Mouse (Mus musculus): ENCODE measurements at regions not wholly inside any gene's neighbourhood (a gene's known extent, or its start where the extent isn't known, plus 50 kb on each side); places are given as distances from the start of the nearest gene placed in this dataset.
A peak's percentile ranks its signal among the peaks of the same experiment; 100 is the strongest.

- H3K9ac ChIP-seq (ENCODE audit: low read depth, low read length): no peak overlapping the region
- no peak overlapping the region for H3K27ac ChIP-seq (ENCODE audit: low read depth, low read length)
- WGBS (ENCODE audit: insufficient replicate concordance): 67% methylated on average over 2 of the region's 2 CpGs
- H3K4me3 ChIP-seq (ENCODE audit: low read depth, low read length): no peak overlapping the region
- no peaks in the 10 kb centered on the region for H3K36me3 ChIP-seq (ENCODE audit: control insufficient read depth, insufficient read depth, low read length)
- no peak overlapping the region for H3K4me2 ChIP-seq
- H3K4me1 ChIP-seq (ENCODE audit: control insufficient read depth, insufficient read depth, low read length): no peaks in the 10 kb centered on the region; the same call in 1 of the 2 replicates
- H3K9me3 ChIP-seq (replicated peaks; ENCODE audit: control insufficient read depth, low read length): no peaks in the 10 kb centered on the region
- H3K27me3 ChIP-seq (ENCODE audit: control insufficient read depth, insufficient read depth, low read length): no peaks in the 10 kb centered on the region
- ATAC-seq (replicated peaks; ENCODE audit: insufficient number of reproducible peaks, low FRiP score, low TSS enrichment): no peak
Observed at GRCm38 (mm10) chr11:20902001-20902400, 71.1 kb upstream of the Lgalsl start.

- H3K4me3 ChIP-seq (ENCODE audit: low read depth, low read length): no peak overlapping the region
- H3K36me3 ChIP-seq (ENCODE audit: control insufficient read depth, insufficient read depth, low read length): no peaks in the 10 kb centered on the region
- 74% methylated on average over 8 of the region's 8 CpGs for WGBS (ENCODE audit: insufficient replicate concordance)
- no peak for ATAC-seq (replicated peaks; ENCODE audit: insufficient number of reproducible peaks, low FRiP score, low TSS enrichment)
- no peak overlapping the region for H3K4me2 ChIP-seq
- no peaks in the 10 kb centered on the region for H3K27me3 ChIP-seq (ENCODE audit: control insufficient read depth, insufficient read depth, low read length)
- H3K9me3 ChIP-seq (replicated peaks; ENCODE audit: control insufficient read depth, low read length): no peaks in the 10 kb centered on the region
- no peaks in the 10 kb centered on the region for H3K4me1 ChIP-seq (ENCODE audit: control insufficient read depth, insufficient read depth, low read length)
- no peak overlapping the region for H3K9ac ChIP-seq (ENCODE audit: low read depth, low read length)
- H3K27ac ChIP-seq (ENCODE audit: low read depth, low read length): no peak overlapping the region
Observed at GRCm38 (mm10) chr11:20902910-20903309, 72.1 kb upstream of the Lgalsl start.

GRCm38 (mm10) chr11:20907996-20908395 lies 77.1 kb upstream of the Lgalsl start:
- H3K27ac ChIP-seq (ENCODE audit: low read depth, low read length): no peak overlapping the region
- no peak overlapping the region for H3K9ac ChIP-seq (ENCODE audit: low read depth, low read length)
- no peak overlapping the region for H3K4me2 ChIP-seq
- no peaks in the 10 kb centered on the region for H3K27me3 ChIP-seq (ENCODE audit: control insufficient read depth, insufficient read depth, low read length)
- no peaks in the 10 kb centered on the region for H3K9me3 ChIP-seq (replicated peaks; ENCODE audit: control insufficient read depth, low read length)
- no peak overlapping the region for H3K4me3 ChIP-seq (ENCODE audit: low read depth, low read length)
- ATAC-seq (replicated peaks; ENCODE audit: insufficient number of reproducible peaks, low FRiP score, low TSS enrichment): no peak
- H3K4me1 ChIP-seq (ENCODE audit: control insufficient read depth, insufficient read depth, low read length): no peaks in the 10 kb centered on the region
- WGBS (ENCODE audit: insufficient replicate concordance): 62% methylated on average over 3 of the region's 3 CpGs
- no peaks in the 10 kb centered on the region for H3K36me3 ChIP-seq (ENCODE audit: control insufficient read depth, insufficient read depth, low read length)

- Histone ChIP-seq H3K9ac (ENCODE audit: low read depth, low read length) (no peak overlapping the region), H3K4me1 (ENCODE audit: control insufficient read depth, insufficient read depth, low read length) (no peaks in the 10 kb centered on the region), H3K27me3 (ENCODE audit: control insufficient read depth, insufficient read depth, low read length) (no peaks in the 10 kb centered on the region), H3K4me2 (no peak overlapping the region), H3K36me3 (ENCODE audit: control insufficient read depth, insufficient read depth, low read length) (no peaks in the 10 kb centered on the region), H3K4me3 (ENCODE audit: low read depth, low read length) (no peak overlapping the region), H3K9me3 (replicated peaks; ENCODE audit: control insufficient read depth, low read length) (no peaks in the 10 kb centered on the region), H3K27ac (ENCODE audit: low read depth, low read length) (no peak overlapping the region)
- ATAC-seq (replicated peaks; ENCODE audit: insufficient number of reproducible peaks, low FRiP score, low TSS enrichment): no peak
- WGBS (ENCODE audit: insufficient replicate concordance): 65% methylated on average over 4 of the region's 4 CpGs
Observed at GRCm38 (mm10) chr11:20908471-20908870, 77.6 kb upstream of the Lgalsl start.

- WGBS (ENCODE audit: insufficient replicate concordance): 83% methylated on average over 2 of the region's 2 CpGs
- ATAC-seq (replicated peaks; ENCODE audit: insufficient number of reproducible peaks, low FRiP score, low TSS enrichment): no peak
- H3K4me2 ChIP-seq: no peak overlapping the region
Observed at GRCm38 (mm10) chr11:20913042-20913441, 82.2 kb upstream of the Lgalsl start.

GRCm38 (mm10) chr11:20913598-20914296 lies 82.9 kb upstream of the Lgalsl start:
- H3K9ac ChIP-seq (ENCODE audit: low read depth, low read length): no peak overlapping the region
- no peak overlapping the region for H3K4me3 ChIP-seq (ENCODE audit: low read depth, low read length)
- no peak overlapping the region for H3K27ac ChIP-seq (ENCODE audit: low read depth, low read length)
- H3K36me3 ChIP-seq (ENCODE audit: control insufficient read depth, insufficient read depth, low read length): no peaks in the 10 kb centered on the region
- no peaks in the 10 kb centered on the region for H3K9me3 ChIP-seq (replicated peaks; ENCODE audit: control insufficient read depth, low read length)
- H3K4me2 ChIP-seq: no peak overlapping the region
- peaks cover 16% of the 10 kb centered on the region for H3K4me1 ChIP-seq (ENCODE audit: control insufficient read depth, insufficient read depth, low read length)
- H3K27me3 ChIP-seq (ENCODE audit: control insufficient read depth, insufficient read depth, low read length): no peaks in the 10 kb centered on the region
- ATAC-seq (replicated peaks; ENCODE audit: insufficient number of reproducible peaks, low FRiP score, low TSS enrichment): no peak
- 26% methylated on average over 8 of the region's 8 CpGs for WGBS (ENCODE audit: insufficient replicate concordance)

More at GRCm38 (mm10) chr11:20913042-20913441, 82.2 kb upstream of the Lgalsl start:
- Histone ChIP-seq H3K27ac (ENCODE audit: low read depth, low read length) (no peak overlapping the region), H3K9ac (ENCODE audit: low read depth, low read length) (no peak overlapping the region), H3K27me3 (ENCODE audit: control insufficient read depth, insufficient read depth, low read length) (no peaks in the 10 kb centered on the region), H3K4me1 (ENCODE audit: control insufficient read depth, insufficient read depth, low read length) (peaks cover 16% of the 10 kb centered on the region), H3K9me3 (replicated peaks; ENCODE audit: control insufficient read depth, low read length) (no peaks in the 10 kb centered on the region), H3K36me3 (ENCODE audit: control insufficient read depth, insufficient read depth, low read length) (no peaks in the 10 kb centered on the region), H3K4me3 (ENCODE audit: low read depth, low read length) (no peak overlapping the region)

GRCm38 (mm10) chr11:20914297-20914997 lies 83.6 kb upstream of the Lgalsl start:
- Histone ChIP-seq H3K27ac (ENCODE audit: low read depth, low read length) (peak overlapping the region; percentile 85), H3K27me3 (ENCODE audit: control insufficient read depth, insufficient read depth, low read length) (no peaks in the 10 kb centered on the region), H3K4me1 (ENCODE audit: control insufficient read depth, insufficient read depth, low read length) (peaks cover 16% of the 10 kb centered on the region), H3K4me3 (ENCODE audit: low read depth, low read length) (no peak overlapping the region), H3K4me2 (no peak overlapping the region), H3K36me3 (ENCODE audit: control insufficient read depth, insufficient read depth, low read length) (no peaks in the 10 kb centered on the region), H3K9me3 (replicated peaks; ENCODE audit: control insufficient read depth, low read length) (no peaks in the 10 kb centered on the region), H3K9ac (ENCODE audit: low read depth, low read length) (no peak overlapping the region)
- peak; percentile 43; the same call in 1 of the 2 replicates for ATAC-seq (replicated peaks; ENCODE audit: insufficient number of reproducible peaks, low FRiP score, low TSS enrichment)
- WGBS (ENCODE audit: insufficient replicate concordance): 58% methylated on average over 12 of the region's 12 CpGs

- H3K27ac ChIP-seq (ENCODE audit: low read depth, low read length): peak overlapping the region; percentile 85
- H3K4me2 ChIP-seq: no peak overlapping the region
- 39% methylated on average over 8 of the region's 8 CpGs for WGBS (ENCODE audit: insufficient replicate concordance)
Observed at GRCm38 (mm10) chr11:20915182-20915602, 84.3 kb upstream of the Lgalsl start.

More at GRCm38 (mm10) chr11:20915182-20915602, 84.3 kb upstream of the Lgalsl start:
- no peak for ATAC-seq (replicated peaks; ENCODE audit: insufficient number of reproducible peaks, low FRiP score, low TSS enrichment)
- H3K36me3 ChIP-seq (ENCODE audit: control insufficient read depth, insufficient read depth, low read length): no peaks in the 10 kb centered on the region
- no peak overlapping the region for H3K4me3 ChIP-seq (ENCODE audit: low read depth, low read length)
- no peak overlapping the region for H3K9ac ChIP-seq (ENCODE audit: low read depth, low read length)
- peaks cover 16% of the 10 kb centered on the region for H3K4me1 ChIP-seq (ENCODE audit: control insufficient read depth, insufficient read depth, low read length)
- no peaks in the 10 kb centered on the region for H3K9me3 ChIP-seq (replicated peaks; ENCODE audit: control insufficient read depth, low read length)
- H3K27me3 ChIP-seq (ENCODE audit: control insufficient read depth, insufficient read depth, low read length): no peaks in the 10 kb centered on the region

Data from heart, embryonic 11.5 days (tissue).